Mouse (Mus musculus) ES-Bruce4 (cell line): Measurements from ENCODE around the gene Cd3g.

Experiments used
- CTCF ChIP-seq: IDR thresholded peaks from one replicate; pipeline ENCODE4 v1.8.1; 2011; ENCODE audit warnings: low read depth, low read length
- EP300 ChIP-seq: IDR thresholded peaks from 2 replicates; pipeline ENCODE4 v1.6.1; 2011; ENCODE audit warnings: low read depth, low read length; ENCODE audit not compliant: insufficient read depth
- POLR2A ChIP-seq: IDR thresholded peaks from one replicate; pipeline ENCODE4 v1.8.1; 2011; ENCODE audit warnings: low read length; ENCODE audit not compliant: insufficient read depth

- TF ChIP-seq EP300 (no peak), CTCF (no peak), POLR2A (no peak)
These were observed 43.4 kb upstream of the Cd3g start for GRCm38 (mm10) chr9:45023638-45024037.
